Mouse (Mus musculus): ENCODE data around the gene Fbxl17. TPM values are rescaled to one million over a fixed set of nuclear protein-coding genes. Genes with fewer than 3 reads are reported as not detected.

The Fbxl17 gene
- polyA plus RNA-seq, 1 experiment from 2014 or later = 10.7 TPM

GRCm38 (mm10) chr17:63033141-63033540 is 466.7 kb downstream of the Fbxl17 start:
- Histone ChIP-seq H3K4me1 (ENCODE audit: control insufficient read depth, insufficient read depth, low read length) (peaks cover 23% of the 10 kb centered on the region), H3K9me3 (ENCODE audit: control insufficient read depth, low read length) (no peaks in the 10 kb centered on the region), H3K27ac (replicated peaks; ENCODE audit: low read depth, low read length) (0 out of 2 replicates have a peak overlapping the region, but pooled peaks have one; percentile 25), H3K36me3 (ENCODE audit: control insufficient read depth, insufficient read depth, low read length) (no peaks in the 10 kb centered on the region), H3K9ac (ENCODE audit: low read depth, low read length) (no peak overlapping the region), H3K4me3 (ENCODE audit: low read depth, low read length) (no peak overlapping the region), H3K4me2 (ENCODE audit: low read depth, low read length) (no peak overlapping the region), H3K27me3 (replicated peaks; ENCODE audit: control insufficient read depth, insufficient read depth, low read length) (no peaks in the 10 kb centered on the region)
- WGBS = 43% methylated on average over 5 of the region's 5 CpGs
- DNase-seq (ENCODE audit: low spot score) (peak; percentile 86), ATAC-seq (ENCODE audit: low read depth) (peak; percentile 56; the same call in 1 of the 2 replicates)

GRCm38 (mm10) chr17:63029105-63029504 is 470.7 kb downstream of the Fbxl17 start:
- no peaks in the 10 kb centered on the region for H3K27me3 ChIP-seq (replicated peaks; ENCODE audit: control insufficient read depth, insufficient read depth, low read length)
- H3K27ac ChIP-seq (replicated peaks; ENCODE audit: low read depth, low read length) = no peak overlapping the region
- 39% methylated on average over 4 of the region's 4 CpGs for WGBS
- H3K4me2 ChIP-seq (ENCODE audit: low read depth, low read length) = no peak overlapping the region
- no peaks in the 10 kb centered on the region for H3K36me3 ChIP-seq (ENCODE audit: control insufficient read depth, insufficient read depth, low read length)
- DNase-seq (ENCODE audit: low spot score) (no peak), ATAC-seq (ENCODE audit: low read depth) (no peak)
- peaks cover 25% of the 10 kb centered on the region for H3K4me1 ChIP-seq (ENCODE audit: control insufficient read depth, insufficient read depth, low read length)
- no peak overlapping the region for H3K4me3 ChIP-seq (ENCODE audit: low read depth, low read length)
- H3K9ac ChIP-seq (ENCODE audit: low read depth, low read length) = no peak overlapping the region
- H3K9me3 ChIP-seq (ENCODE audit: control insufficient read depth, low read length) = no peaks in the 10 kb centered on the region

GRCm38 (mm10) chr17:63025238-63025637 is 474.6 kb downstream of the Fbxl17 start:
- DNase-seq (ENCODE audit: low spot score) = peak; percentile 67
- Histone ChIP-seq H3K27ac (replicated peaks; ENCODE audit: low read depth, low read length) (no peak overlapping the region), H3K4me3 (ENCODE audit: low read depth, low read length) (peak overlapping the region; percentile 21; the same call in 1 of the 2 replicates), H3K4me2 (ENCODE audit: low read depth, low read length) (peak overlapping the region; percentile 49), H3K27me3 (replicated peaks; ENCODE audit: control insufficient read depth, insufficient read depth, low read length) (no peaks in the 10 kb centered on the region), H3K9ac (ENCODE audit: low read depth, low read length) (peak overlapping the region; percentile 20; the same call in 1 of the 2 replicates), H3K9me3 (ENCODE audit: control insufficient read depth, low read length) (no peaks in the 10 kb centered on the region), H3K36me3 (ENCODE audit: control insufficient read depth, insufficient read depth, low read length) (no peaks in the 10 kb centered on the region), H3K4me1 (ENCODE audit: control insufficient read depth, insufficient read depth, low read length) (peaks cover 13% of the 10 kb centered on the region)
- peak; percentile 57; the same call in 1 of the 2 replicates for ATAC-seq (ENCODE audit: low read depth)
- WGBS = 27% methylated on average over 15 of the region's 15 CpGs

GRCm38 (mm10) chr17:63017605-63018167 is 482.1 kb downstream of the Fbxl17 start:
- H3K36me3 ChIP-seq (ENCODE audit: control insufficient read depth, insufficient read depth, low read length) = no peaks in the 10 kb centered on the region
- no peaks in the 10 kb centered on the region for H3K27me3 ChIP-seq (replicated peaks; ENCODE audit: control insufficient read depth, insufficient read depth, low read length)
- no peak for DNase-seq (ENCODE audit: low spot score)
- H3K9me3 ChIP-seq (ENCODE audit: control insufficient read depth, low read length) = no peaks in the 10 kb centered on the region
- H3K4me1 ChIP-seq (ENCODE audit: control insufficient read depth, insufficient read depth, low read length) = no peaks in the 10 kb centered on the region
- no peak for ATAC-seq (ENCODE audit: low read depth)
- 76% methylated on average over 3 of the region's 3 CpGs for WGBS
- no peak overlapping the region for H3K9ac ChIP-seq (ENCODE audit: low read depth, low read length)
- H3K4me2 ChIP-seq (ENCODE audit: low read depth, low read length) = no peak overlapping the region
- H3K27ac ChIP-seq (replicated peaks; ENCODE audit: low read depth, low read length) = no peak overlapping the region
- H3K4me3 ChIP-seq (ENCODE audit: low read depth, low read length) = no peak overlapping the region

GRCm38 (mm10) chr17:63012571-63012923 is 487.3 kb downstream of the Fbxl17 start:
- no peak overlapping the region for H3K4me2 ChIP-seq (ENCODE audit: low read depth, low read length)
- 50% methylated on average over 3 of the region's 3 CpGs for WGBS
- ATAC-seq (ENCODE audit: low read depth) (no peak), DNase-seq (ENCODE audit: low spot score) (no peak)
- no peak overlapping the region for H3K4me3 ChIP-seq (ENCODE audit: low read depth, low read length)
- H3K9me3 ChIP-seq (ENCODE audit: control insufficient read depth, low read length) = no peaks in the 10 kb centered on the region
- H3K36me3 ChIP-seq (ENCODE audit: control insufficient read depth, insufficient read depth, low read length) = no peaks in the 10 kb centered on the region
- no peaks in the 10 kb centered on the region for H3K27me3 ChIP-seq (replicated peaks; ENCODE audit: control insufficient read depth, insufficient read depth, low read length)
- H3K27ac ChIP-seq (replicated peaks; ENCODE audit: low read depth, low read length) = no peak overlapping the region
- H3K9ac ChIP-seq (ENCODE audit: low read depth, low read length) = no peak overlapping the region
- peaks cover 4% of the 10 kb centered on the region for H3K4me1 ChIP-seq (ENCODE audit: control insufficient read depth, insufficient read depth, low read length)

- DNase-seq (ENCODE audit: low spot score) (peak; percentile 76), ATAC-seq (ENCODE audit: low read depth) (peak; percentile 36; the same call in 1 of the 2 replicates)
- Histone ChIP-seq H3K4me1 (ENCODE audit: control insufficient read depth, insufficient read depth, low read length) (peaks cover 4% of the 10 kb centered on the region), H3K4me2 (ENCODE audit: low read depth, low read length) (no peak overlapping the region), H3K9me3 (ENCODE audit: control insufficient read depth, low read length) (no peaks in the 10 kb centered on the region), H3K9ac (ENCODE audit: low read depth, low read length) (no peak overlapping the region), H3K36me3 (ENCODE audit: control insufficient read depth, insufficient read depth, low read length) (no peaks in the 10 kb centered on the region), H3K4me3 (ENCODE audit: low read depth, low read length) (no peak overlapping the region), H3K27me3 (replicated peaks; ENCODE audit: control insufficient read depth, insufficient read depth, low read length) (no peaks in the 10 kb centered on the region), H3K27ac (replicated peaks; ENCODE audit: low read depth, low read length) (no peak overlapping the region; the same call in 1 of the 2 replicates)
- WGBS = 71% methylated on average over 13 of the region's 13 CpGs
Observed at GRCm38 (mm10) chr17:63011893-63012570, 487.8 kb downstream of the Fbxl17 start.

- Histone ChIP-seq H3K4me1 (ENCODE audit: control insufficient read depth, insufficient read depth, low read length) (peaks cover 4% of the 10 kb centered on the region), H3K36me3 (ENCODE audit: control insufficient read depth, insufficient read depth, low read length) (no peaks in the 10 kb centered on the region), H3K9me3 (ENCODE audit: control insufficient read depth, low read length) (no peaks in the 10 kb centered on the region), H3K27me3 (replicated peaks; ENCODE audit: control insufficient read depth, insufficient read depth, low read length) (no peaks in the 10 kb centered on the region), H3K4me2 (ENCODE audit: low read depth, low read length) (no peak overlapping the region), H3K27ac (replicated peaks; ENCODE audit: low read depth, low read length) (no peak overlapping the region), H3K4me3 (ENCODE audit: low read depth, low read length) (no peak overlapping the region), H3K9ac (ENCODE audit: low read depth, low read length) (no peak overlapping the region)
- DNase-seq (ENCODE audit: low spot score) (no peak), ATAC-seq (ENCODE audit: low read depth) (no peak)
- 91% methylated on average over 10 of the region's 10 CpGs for WGBS
Observed at GRCm38 (mm10) chr17:63010830-63011229, 489.0 kb downstream of the Fbxl17 start.

GRCm38 (mm10) chr17:63008788-63009187 is 491.0 kb downstream of the Fbxl17 start:
- no peaks in the 10 kb centered on the region for H3K9me3 ChIP-seq (ENCODE audit: control insufficient read depth, low read length)
- H3K27ac ChIP-seq (replicated peaks; ENCODE audit: low read depth, low read length) = no peak overlapping the region
- ATAC-seq (ENCODE audit: low read depth) (peak; percentile 38; the same call in 1 of the 2 replicates), DNase-seq (ENCODE audit: low spot score) (no peak)
- H3K36me3 ChIP-seq (ENCODE audit: control insufficient read depth, insufficient read depth, low read length) = no peaks in the 10 kb centered on the region
- H3K4me2 ChIP-seq (ENCODE audit: low read depth, low read length) = no peak overlapping the region
- no peak overlapping the region for H3K9ac ChIP-seq (ENCODE audit: low read depth, low read length)
- no peaks in the 10 kb centered on the region for H3K27me3 ChIP-seq (replicated peaks; ENCODE audit: control insufficient read depth, insufficient read depth, low read length)
- H3K4me1 ChIP-seq (ENCODE audit: control insufficient read depth, insufficient read depth, low read length) = peaks cover 4% of the 10 kb centered on the region
- no peak overlapping the region for H3K4me3 ChIP-seq (ENCODE audit: low read depth, low read length)
- WGBS = 72% methylated on average over 4 of the region's 4 CpGs

- no peak overlapping the region for H3K9ac ChIP-seq (ENCODE audit: low read depth, low read length)
- H3K36me3 ChIP-seq (ENCODE audit: control insufficient read depth, insufficient read depth, low read length) = no peaks in the 10 kb centered on the region
- no peak overlapping the region for H3K4me2 ChIP-seq (ENCODE audit: low read depth, low read length)
- H3K27me3 ChIP-seq (replicated peaks; ENCODE audit: control insufficient read depth, insufficient read depth, low read length) = no peaks in the 10 kb centered on the region
- H3K9me3 ChIP-seq (ENCODE audit: control insufficient read depth, low read length) = no peaks in the 10 kb centered on the region
- 40% methylated on average over 5 of the region's 5 CpGs for whole genome bisulfite sequencing
- H3K4me1 ChIP-seq (ENCODE audit: control insufficient read depth, insufficient read depth, low read length) = peaks cover 4% of the 10 kb centered on the region
- no peak overlapping the region for H3K4me3 ChIP-seq (ENCODE audit: low read depth, low read length)
- H3K27ac ChIP-seq (replicated peaks; ENCODE audit: low read depth, low read length) = no peak overlapping the region
- ATAC-seq (ENCODE audit: low read depth) = peak; percentile 90
- DNase-seq (ENCODE audit: low spot score) = peak; percentile 82
Observed at GRCm38 (mm10) chr17:63008277-63008676, 491.5 kb downstream of the Fbxl17 start.

All from embryonic facial prominence, embryonic 14.5 days (tissue).